Mouse (Mus musculus) brain, embryonic 14.5 days (tissue): ENCODE measurements at regions not wholly inside any gene's neighbourhood (a gene's known extent, or its start where the extent isn't known, plus 50 kb on each side); places are given as distances from the start of the nearest gene placed in this dataset.

Experiments
- CTCF ChIP-seq: fragments of 200-500 bp; IDR thresholded peaks from 2 replicates; pipeline ENCODE4 v1.5.1; 2012; ENCODE audit warnings: inconsistent platforms, mild to moderate bottlenecking, moderate library complexity, borderline replicate concordance; ENCODE audit not compliant: insufficient read depth, insufficient read length; ENCODE audit errors: extremely low read depth
- POLR2A ChIP-seq: fragments of 200-500 bp; IDR thresholded peaks from 2 replicates; pipeline ENCODE4 v1.6.1; 2012; ENCODE audit warnings: mild to moderate bottlenecking, inconsistent platforms, borderline replicate concordance; ENCODE audit not compliant: poor library complexity, insufficient read depth, insufficient read length, severe bottlenecking; ENCODE audit errors: extremely low read depth

DNA sequence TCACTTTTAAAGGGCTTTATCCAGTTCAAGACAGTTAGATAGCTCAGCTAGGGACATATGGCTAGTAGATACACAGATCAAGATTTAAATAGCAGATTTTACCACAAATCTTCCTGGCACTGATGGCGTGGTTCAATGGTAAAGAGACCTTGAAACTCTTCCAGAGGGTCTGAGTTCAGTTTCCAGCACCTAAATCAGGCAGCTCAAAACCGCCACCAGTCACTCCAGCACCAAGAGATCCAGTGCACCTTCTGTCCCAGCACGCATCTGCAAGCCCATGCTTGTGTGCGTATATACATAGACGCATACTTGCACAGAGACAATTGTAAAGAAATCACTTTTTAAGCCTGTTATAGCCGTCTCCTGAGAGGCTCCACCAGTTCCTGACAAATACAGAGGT lies 454.0 kb upstream of the Jmjd1c start:
- no peak for TF ChIP-seq CTCF
- no peak for TF ChIP-seq POLR2A
